Mouse (Mus musculus) layer of hippocampus, adult 18-20 months (tissue): ENCODE measurements around the gene Arhgap44. TPM values are rescaled to one million over a fixed set of nuclear protein-coding genes. Genes with fewer than 3 reads are reported as not detected.

Experiments used
- DNase-seq, 2 experiments: peaks; one replicate each; pipeline ENCODE4 v3.0.0; 2022; ENCODE audit warnings: low spot score in 2 of 2
- total RNA-seq, 2 experiments: library from RNA; stranded (reverse); gene quantifications; 2 replicates each; pipeline ENCODE4 v1.2.3; 2021

The Arhgap44 gene
- total RNA-seq, 2 experiments from 2014 or later = 117 to 126 TPM

DNA sequence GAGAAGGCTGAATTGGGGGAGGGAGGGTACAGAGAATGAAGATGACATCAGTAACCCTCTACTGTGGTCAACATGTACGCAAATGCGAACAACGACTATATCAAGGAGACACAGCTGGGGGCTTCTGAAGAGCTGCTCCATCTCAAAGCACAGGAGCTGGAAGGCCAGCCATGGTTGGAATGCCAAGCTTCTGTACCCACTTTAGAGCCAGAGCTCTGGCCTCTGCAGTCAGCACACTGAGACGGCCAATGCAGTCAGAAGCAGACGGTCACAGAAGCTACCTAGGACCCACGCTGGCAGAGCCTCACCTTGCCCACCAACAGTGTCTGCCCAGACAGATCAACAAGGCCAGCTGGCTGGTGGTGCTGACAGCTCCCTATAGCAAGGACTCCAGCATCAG, 73.5 kb downstream of the Arhgap44 start:
- no peak for DNase-seq

DNA sequence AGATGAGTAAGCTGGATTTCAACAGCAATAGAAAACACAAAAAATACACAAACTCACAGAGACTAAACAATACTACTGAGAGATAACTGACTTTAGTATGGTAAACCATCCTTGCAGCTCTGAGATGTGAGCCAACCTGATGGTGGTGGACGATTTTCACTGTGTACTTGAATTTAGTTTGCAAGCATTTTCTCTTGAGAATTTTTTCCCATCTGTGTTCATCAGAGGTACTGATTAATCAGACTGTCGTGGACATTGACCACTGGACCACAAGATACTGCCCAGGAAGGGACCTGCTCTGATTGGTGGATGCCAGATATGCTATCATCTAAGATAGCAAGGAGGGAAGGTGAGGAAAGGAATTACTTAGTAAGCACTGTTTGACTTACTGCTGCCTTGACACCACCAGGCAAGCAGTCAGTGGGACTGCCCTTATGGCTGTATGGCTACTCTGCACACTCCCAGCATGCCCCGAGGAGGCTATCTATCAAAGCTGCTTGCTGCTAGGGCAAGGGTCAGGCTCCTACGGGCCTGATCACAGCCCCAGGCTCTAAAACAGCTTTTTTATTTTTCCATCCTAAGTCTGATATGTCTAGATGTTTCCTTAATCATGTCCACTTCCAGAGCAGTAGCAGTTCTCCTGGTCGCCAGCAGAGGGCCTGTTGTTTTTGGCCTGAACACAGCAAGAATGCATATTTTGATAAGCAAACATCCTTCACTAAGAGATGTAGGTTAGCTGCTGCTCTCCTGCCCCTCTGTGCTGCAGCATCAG, 74.1 kb downstream of the Arhgap44 start:
- DNase-seq = peak in 1 of 2 experiments; percentile 53

GRCm38 (mm10) chr11:65080761-65081160, 82.0 kb downstream of the Arhgap44 start:
- no peak for DNase-seq

- DNase-seq = no peak
Measured at GRCm38 (mm10) chr11:65080274-65080673, 82.5 kb downstream of the Arhgap44 start.

GRCm38 (mm10) chr11:65069609-65070008, 93.2 kb downstream of the Arhgap44 start:
- DNase-seq = peak in 1 of 2 experiments; percentile 72

DNA sequence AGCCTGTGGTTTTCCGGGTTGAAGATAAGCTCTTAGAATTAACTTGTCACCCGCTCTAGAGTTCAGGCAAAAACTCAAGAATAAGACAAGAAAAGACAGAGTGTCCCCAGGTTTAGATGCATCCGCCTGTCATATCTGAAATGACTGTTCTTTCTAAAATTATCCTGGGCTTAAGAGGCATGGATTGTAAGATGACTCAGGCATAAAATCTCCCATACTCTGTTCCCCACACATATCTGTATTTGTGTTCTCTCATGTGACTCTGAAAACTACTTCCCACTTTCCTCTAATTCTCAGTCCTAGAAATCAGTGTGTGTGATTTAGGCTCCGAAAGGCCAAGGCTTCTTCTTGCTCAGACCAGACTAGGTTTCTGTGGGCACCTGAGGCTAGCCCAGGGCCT, 93.7 kb downstream of the Arhgap44 start:
- DNase-seq = peak in 1 of 2 experiments; percentile 35

GRCm38 (mm10) chr11:65065201-65065600, 97.6 kb downstream of the Arhgap44 start:
- DNase-seq = no peak

DNA sequence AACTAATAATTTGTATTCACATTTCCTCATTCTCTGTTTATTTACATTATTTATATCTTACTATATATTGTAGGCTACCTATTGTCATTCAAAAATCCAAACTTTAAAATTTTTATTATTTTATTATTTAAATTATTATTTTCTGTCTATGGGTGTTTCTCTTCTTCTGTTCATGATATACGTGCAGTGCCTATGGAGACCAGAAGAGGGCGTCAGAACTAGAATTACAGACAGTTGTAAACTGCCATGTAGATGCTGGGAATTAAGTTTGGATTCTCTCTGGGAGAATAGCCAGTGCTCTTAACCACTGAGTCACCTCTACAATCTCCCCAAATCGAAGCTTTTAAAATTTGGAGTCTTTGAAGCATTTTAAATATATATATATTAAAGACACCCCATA, 101.3 kb downstream of the Arhgap44 start:
- DNase-seq = no peak

DNA sequence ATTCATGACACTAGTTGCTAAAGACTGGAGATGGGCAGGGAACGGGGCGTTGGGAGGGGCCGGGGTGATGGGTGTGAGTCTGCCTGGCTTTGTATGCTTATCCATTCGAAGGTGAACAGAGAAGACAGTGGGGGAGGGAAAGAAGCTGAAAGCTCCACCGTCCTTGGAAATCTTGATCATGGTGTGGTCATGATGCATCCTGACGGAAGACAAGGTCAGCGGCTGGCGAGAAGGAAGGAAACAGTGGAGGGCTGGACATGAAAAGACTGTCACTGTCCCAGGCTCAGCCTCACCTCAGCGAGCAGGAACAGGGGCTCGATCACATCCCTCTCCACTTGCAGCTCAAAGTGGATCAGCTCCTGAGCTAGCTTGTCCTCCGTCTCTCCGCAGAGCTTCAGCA, 103.2 kb downstream of the Arhgap44 start:
- DNase-seq = no peak

- DNase-seq = no peak
Measured at GRCm38 (mm10) chr11:65058224-65058908, 104.4 kb downstream of the Arhgap44 start.

DNA sequence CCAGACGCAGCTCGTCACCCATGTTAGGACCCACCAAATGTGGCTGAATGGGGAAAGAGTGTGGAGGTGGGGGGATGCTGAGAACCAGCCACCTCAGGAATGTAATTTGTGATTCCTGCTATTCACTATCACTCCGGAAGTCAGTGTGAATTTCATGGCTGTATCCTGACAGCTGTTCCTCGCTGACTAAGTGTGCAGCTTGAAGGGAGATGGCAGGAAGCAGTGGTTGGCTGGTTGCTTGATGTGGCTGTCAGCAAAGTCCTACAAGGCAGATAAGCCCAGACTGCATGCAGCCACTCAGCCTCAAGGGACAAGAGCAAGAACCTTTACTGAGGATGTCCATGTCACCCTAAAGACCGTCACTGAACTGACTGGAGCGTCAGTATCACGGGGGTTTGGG, 107.2 kb downstream of the Arhgap44 start:
- no peak for DNase-seq

- DNase-seq = no peak
Measured at GRCm38 (mm10) chr11:65054216-65054615, 108.5 kb downstream of the Arhgap44 start.

GRCm38 (mm10) chr11:65050819-65051218, 111.9 kb downstream of the Arhgap44 start:
- DNase-seq = no peak

- DNase-seq = no peak
Measured at GRCm38 (mm10) chr11:65049090-65049489, 113.7 kb downstream of the Arhgap44 start.

DNA sequence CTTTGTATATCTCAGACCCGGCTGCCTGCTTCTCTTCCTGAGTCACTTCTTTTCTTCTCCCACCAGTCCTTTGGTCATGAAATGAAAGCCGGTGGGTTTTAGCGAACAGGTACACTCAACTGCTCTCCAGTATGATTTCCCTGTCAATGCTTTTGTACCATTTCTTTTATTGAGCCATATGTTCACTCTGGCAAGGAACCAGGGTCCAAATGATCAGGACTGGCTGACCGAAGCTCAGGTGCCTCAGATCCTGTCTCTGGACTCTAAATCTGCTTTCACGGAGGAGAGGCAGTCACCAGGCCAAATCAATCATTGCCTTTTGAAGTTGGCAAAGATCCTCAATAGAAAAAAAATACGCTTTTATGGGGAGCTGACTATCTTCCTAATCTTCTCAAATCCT, 122.2 kb downstream of the Arhgap44 start:
- DNase-seq = no peak

- no peak for DNase-seq
Measured at GRCm38 (mm10) chr11:65039517-65040095, 123.2 kb downstream of the Arhgap44 start.

- DNase-seq = no peak
Measured at GRCm38 (mm10) chr11:65038996-65039395, 123.8 kb downstream of the Arhgap44 start.

GRCm38 (mm10) chr11:65032221-65032620, 130.5 kb downstream of the Arhgap44 start:
- no peak for DNase-seq

DNA sequence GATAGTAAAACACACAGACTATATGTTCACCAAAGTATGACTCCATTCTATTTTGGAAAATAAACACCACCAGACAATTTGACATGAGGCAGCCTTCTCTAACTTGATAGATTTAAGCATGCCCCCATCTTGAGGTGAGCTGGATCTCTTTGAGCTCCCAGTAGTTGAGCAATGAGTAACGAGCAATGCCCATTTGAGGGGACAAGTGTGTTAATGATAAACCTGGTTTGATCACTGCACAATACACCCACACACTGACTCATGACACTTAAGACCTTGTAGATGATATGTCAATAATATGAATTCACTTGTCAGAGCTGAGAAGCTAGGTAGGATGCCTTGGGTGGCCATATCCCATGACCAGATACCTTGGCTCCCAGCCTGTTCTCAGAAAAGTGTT, 132.6 kb downstream of the Arhgap44 start:
- no peak for DNase-seq

DNA sequence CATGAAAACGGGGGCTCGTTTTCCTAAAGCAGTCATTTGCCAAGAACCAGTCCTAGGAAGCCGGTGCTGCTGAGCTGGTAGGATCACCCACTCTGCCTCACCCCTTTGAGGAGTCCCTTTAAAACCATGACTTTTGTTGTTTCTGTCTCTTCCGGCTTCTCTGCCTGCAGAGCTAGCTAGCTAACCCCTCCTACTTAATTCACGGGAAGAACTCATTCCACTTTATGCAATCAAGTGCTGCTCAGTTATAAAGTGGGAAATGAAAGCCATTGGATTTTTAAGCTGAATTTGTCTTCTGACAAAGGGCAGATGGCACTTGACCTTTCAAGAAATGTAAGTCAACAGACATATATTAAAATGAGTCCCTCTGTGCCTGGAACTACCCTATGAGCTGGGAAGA, 134.7 kb downstream of the Arhgap44 start:
- no peak for DNase-seq

- no peak for DNase-seq
Measured at GRCm38 (mm10) chr11:65022771-65023170, 140.0 kb downstream of the Arhgap44 start.

- peak in 1 of 2 experiments; percentile 58 for DNase-seq
Measured at GRCm38 (mm10) chr11:65020744-65021143, 142.0 kb downstream of the Arhgap44 start.
